Mouse (Mus musculus): ENCODE measurements around the gene Dnah9.

Gene Dnah9

DNA sequence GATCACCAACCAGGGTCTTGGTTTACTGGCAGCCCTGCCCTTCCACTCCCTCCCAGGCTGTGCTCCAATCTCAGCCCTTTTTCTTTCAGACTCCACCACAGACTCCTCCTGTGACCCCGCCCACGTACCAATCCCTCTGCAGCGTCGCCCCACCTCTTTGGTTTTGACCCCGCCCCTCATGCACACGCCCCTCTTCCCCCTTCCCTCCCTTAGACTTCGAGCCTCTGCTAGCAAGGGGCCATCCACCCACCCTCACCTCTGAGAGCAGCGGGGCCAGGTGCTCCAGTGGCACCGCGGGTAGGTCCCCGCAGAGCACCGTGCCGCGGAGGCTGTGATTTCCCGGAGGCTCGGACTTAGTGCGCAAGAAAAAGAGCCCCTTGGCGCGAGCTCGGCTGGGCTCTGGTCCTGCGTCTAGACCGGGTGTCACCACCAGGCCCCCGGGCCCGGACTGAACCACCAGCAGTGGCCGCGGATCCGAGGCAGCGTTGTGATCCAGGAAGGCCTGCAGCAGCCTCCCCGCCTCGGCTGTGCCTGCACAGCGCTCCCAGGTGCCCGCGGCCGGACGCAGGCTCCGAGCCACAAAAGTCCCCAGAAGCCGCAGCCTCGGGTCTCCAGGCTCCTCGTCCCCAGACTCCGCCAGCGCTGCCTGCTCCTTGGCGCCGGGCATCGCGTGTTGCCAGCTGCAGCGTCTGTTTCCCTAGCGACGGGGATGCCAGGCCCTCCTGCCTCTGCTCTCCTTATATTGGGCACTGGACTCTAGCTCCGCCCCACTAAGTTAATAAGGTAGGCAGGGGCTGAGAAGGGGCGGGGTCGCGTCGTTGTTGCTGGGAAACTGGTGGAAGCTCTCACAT, at the start of gene Dnah9:
Dnah9 (minus strand) TSS at position 751 of the 851 bp plus-strand sequence.
- peak; percentile 87 for DNase-seq (ENCODE audit: low read depth, low spot score)

DNA sequence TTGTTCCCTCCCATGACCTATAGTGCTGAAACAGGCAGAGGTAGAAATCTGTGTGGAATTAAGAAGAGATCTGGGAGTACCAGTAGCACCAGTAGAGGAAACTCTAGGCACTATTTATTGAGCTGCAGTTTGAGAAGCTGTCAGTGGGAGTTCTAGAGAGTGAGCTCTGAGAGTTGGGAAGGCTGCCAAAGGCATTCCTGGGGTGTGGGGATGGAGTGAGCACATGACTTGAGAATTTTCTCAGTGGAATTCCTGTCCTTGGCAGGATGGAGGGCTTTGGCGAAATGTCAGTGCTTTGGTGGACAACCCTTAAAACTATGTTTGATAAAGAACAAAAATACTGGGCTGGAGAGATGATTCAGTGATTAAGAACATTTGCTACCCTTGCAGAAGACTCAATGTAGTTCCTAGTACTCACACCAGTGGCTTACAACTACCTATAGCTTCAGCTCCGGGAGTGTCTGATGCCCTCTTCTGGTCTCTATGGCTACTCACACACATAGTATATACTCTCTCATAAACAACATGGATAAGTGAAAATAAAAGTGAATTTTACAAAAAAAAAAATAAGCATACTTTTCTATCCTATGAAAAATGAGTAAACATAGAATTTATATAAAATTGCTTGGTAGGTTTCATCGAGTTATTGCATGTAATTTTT, 20.4 kb upstream of the Dnah9 start:
- no peak for DNase-seq (ENCODE audit: low read depth, low spot score)

DNA sequence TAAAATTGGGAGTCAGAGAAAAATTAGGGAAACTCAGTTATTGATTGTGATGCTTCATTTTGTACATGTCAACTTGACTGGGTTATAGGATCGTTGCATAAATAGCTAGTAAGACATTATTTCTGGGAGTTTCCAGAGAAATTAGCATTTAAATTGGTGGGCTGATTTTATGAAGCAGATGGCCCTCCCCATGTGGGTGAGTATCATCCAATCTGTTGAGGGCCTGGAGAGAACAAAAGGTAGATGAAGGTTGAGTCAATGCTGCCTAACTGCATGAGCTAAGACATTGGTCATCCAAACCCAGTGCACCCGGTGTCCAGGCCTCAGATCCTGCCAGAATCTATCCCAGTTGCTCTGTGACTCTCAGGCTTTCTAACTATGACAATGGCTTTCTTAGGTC, 19.8 kb upstream of the Dnah9 start:
- DNase-seq (ENCODE audit: low read depth, low spot score), result no peak

DNA sequence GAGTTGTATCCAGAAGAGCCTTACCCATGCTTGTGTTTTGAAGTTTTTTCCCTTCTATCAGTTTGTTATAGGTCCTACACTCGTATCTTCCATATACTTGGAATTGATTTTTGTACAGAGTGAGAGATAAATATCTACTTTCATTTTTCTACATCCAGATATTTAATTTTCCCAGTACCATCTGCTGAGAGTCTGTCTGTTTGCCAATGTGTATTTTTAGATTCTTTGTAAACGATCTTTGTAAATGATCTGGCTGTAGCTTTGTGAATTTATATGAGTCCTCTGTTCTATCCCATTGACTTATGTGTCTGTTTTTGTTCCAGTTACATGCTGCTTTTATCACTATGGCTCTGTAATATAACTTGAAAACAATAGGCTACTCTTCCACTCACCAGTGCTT, 9.4 kb upstream of the Dnah9 start:
- no peak for DNase-seq (ENCODE audit: low read depth, low spot score)

DNA sequence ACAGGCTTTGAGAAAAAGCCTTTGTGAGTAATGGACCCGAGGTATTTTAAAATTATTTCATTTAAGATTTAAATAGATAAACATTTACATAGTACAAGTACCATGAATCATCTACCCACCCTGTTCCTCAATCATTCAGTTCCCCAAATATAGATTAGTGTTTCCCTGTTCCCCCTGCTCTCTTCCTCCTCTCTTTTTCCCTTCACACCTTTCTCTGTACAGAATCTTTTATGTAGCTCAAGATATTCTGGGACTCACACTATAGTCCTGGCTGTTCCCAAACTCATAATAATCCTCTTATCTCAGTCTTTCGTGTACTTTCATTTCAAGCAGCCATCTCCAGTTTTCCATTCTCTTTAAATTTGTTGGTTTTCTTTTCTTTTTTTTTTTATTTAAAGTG, 4.3 kb downstream of the Dnah9 start:
- DNase-seq (ENCODE audit: low read depth, low spot score), result no peak

DNA sequence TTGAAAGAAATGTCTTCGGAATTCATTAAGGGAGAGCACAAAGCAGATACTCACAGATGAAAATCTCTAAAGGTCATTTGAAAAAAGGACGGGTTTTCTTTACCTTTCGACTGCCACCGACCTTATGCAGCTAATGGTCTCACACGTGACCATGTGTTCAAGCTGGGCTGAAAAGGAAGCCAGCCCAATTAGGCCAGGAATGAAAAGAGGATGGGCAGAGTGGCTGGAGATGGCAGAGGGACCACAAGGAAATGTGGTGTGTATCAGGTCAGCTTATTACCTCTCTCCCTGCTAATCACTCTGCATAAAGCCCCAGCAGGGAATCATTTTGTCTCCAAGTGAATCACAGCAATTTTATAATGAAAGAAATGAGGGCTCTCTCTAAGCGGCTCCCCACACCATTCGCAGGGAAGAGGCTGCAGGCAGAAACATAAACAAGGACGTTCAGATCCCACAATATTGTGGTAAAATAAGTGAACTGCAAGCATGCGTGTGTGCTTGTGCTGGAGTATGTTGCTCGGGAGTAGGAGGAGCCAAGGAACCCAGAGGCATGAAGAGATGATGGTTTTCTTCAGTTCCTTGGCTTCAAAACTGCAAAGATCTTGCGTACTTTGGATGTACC, 27.6 kb downstream of the Dnah9 start:
- no peak for DNase-seq (ENCODE audit: low read depth, low spot score)

DNA sequence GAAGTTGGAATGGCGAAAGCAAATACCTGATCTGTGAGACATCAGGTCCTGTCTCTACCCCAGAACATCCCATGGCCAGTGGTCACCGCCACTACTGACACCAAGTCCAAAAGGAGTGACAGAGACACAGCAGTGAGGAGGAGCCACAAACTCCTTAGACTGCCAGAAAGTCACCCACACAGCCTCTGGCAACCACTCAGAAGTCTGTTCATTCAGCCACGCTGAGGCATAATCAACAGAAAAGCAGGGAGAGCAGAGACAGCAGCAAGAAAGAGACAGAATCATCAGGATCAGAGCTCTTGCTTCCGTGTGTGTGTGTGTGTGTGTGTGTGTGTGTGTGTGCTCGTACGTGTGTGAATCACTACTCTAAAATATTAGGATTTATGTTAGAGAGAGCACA, 33.5 kb downstream of the Dnah9 start:
- no peak for DNase-seq (ENCODE audit: low read depth, low spot score)

DNA sequence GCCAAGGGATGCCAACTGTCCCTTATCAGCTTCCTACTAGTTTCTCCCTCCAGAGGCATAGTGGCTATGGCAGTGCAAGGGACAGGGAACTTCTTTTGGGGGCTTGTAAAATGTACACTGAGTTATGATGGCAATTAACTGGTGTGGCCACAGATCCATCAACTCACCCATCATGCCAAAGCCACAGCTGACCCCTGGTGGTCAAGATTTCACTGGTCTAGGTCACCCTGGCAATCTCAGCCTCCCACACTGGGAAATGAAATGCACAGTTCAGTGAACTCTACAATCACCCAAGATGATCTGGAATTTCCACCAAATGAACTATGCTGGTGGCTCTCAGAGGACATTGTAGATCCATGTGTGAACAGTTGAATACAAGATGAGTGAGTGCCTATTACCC, 42.2 kb downstream of the Dnah9 start:
- no peak for DNase-seq (ENCODE audit: low read depth, low spot score)

DNA sequence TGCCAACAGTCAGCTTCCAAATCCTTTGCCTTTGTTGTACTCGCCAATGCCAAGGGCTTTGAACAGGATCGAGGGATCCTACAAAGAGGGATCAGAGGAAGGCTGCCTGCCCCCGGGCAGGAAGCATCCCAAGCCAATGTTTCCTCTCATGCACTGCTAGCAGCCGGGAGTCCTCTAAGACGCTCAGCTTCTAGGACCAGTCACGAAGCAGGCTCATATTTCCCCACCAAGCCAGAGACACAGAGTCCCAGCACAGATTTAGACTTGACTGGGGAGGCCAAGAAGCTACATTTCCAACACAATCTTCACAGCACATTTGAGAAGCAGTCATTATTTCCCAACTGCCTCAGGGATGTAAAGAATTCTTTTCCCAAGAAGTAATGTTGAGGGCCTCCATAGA, 43.9 kb downstream of the Dnah9 start:
- no peak for DNase-seq (ENCODE audit: low read depth, low spot score)

DNA sequence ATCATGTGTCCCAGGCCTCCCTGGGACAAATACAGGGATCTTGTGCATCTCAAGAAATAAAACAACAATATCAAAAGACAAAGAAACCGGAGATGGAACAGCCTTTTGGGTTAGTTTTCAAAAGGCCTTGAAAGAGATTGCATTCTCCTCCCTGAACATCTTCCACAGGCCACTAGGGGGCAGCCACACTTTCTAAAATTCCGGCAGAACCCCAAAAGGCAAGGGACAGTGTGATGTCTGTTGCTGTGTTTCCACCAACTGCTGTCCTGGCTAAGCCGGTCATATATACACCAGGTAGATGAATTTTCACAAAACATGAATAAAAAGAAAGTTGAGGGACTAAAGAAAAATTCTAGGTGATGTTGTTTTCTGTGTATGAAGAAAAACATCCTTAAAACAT, 46.3 kb downstream of the Dnah9 start:
- peak; percentile 5 for DNase-seq (ENCODE audit: low read depth, low spot score)

DNA sequence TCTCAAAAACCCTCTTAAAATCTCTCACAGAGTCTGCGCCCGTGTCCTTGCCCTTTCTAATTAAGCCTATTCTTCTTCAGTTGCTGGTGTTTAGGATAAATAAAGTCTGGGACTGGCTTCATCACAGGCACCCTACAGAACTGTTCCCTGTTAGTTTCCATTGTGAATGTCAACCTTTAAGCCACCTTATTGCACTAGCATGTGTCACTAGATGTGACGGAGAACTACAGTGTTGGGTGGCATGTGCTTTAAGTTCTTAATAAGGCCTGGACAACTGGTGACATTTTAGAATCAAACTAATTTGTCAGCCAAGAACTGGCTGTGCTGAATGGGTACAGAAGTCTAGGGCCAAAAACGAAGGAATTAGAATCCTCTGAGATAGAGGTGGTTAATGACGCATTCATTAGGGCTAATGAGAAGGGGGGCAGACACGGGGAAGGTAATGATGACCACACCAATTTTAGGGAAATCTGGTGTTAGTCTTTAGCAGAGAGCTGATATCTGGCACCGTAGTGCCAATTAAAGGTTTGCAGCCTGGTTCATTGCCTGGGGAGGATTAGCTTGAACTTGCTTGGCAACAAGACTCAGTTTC, 84.6 kb downstream of the Dnah9 start:
- DNase-seq (ENCODE audit: low read depth, low spot score), result no peak

DNA sequence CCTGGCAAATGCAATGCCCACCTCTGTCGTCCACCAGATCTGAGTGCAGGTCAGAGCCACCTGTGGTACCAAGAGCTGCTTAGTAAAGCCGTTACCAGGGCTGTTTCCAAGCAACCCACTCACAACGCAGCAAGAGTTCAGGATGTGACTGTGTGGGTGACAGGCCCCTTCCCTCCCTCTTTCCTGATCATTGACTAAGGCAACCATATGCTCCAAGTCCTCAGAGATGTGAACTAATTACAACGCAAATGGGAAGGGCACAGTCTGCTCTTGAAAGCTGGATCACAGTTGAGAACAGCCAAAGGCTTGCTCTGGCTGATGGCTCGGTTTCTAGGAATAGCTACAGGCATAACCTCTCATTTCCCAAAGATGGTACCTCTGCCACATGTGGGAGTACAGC, 95.4 kb downstream of the Dnah9 start:
- DNase-seq (ENCODE audit: low read depth, low spot score), result no peak

DNA sequence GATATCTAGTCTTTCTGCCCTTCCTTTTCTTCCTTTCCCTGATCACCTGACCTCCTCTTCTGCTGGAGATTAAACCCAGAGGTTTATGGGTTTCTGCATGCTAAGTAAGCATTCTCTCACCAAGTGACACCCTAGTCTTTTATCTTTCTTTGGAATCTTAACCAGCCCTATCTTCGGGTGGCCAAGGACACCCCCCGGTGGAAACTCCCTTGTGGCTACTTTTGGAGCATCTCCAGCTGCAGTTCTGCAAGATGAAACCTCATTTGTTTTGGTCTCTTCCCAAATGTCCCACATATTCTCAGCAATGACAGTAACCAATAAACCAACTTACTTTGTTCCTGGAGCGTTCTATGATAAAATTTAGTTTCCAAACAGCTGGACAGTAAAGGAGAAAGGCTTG, 109.4 kb downstream of the Dnah9 start:
- no peak for DNase-seq (ENCODE audit: low read depth, low spot score)

DNA sequence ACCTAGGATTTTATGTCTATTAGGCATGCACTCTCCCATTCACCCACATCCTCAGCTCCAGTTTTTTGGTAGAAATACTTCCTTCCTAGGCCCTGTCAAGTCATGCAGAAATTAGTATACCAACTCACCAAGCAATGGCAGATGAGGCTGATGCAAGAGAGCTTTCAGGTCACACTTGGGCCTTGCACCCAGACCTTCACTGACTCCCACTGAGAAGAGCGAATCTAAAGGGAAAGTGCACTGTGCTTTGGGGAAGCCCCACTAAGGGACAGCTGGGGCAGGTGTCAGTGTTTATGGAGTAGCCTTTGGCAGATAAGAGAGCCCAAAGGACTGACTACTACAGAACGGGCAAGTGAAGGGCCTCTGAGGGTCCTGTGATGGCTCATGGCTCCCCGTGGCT, 117.1 kb downstream of the Dnah9 start:
- no peak for DNase-seq (ENCODE audit: low read depth, low spot score)

DNA sequence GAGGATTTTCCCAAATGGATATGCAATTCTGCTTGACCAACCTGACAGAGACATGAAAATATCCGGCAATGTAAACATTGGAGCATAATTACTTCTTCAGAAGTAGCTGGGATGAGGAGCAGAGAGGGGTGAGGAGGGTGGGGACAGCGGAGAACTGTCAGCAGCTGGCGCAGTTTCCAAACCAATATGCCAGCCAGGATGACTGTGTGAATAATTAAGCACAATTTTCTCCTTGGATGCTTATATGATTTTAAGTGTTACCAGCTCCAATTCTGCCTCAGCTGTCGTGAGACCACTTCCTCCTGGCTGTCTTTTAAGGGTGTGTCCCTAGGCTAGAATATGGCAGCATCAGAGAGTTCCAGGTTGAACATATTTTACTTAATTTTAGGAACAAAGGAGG, 119.2 kb downstream of the Dnah9 start:
- no peak for DNase-seq (ENCODE audit: low read depth, low spot score)

DNA sequence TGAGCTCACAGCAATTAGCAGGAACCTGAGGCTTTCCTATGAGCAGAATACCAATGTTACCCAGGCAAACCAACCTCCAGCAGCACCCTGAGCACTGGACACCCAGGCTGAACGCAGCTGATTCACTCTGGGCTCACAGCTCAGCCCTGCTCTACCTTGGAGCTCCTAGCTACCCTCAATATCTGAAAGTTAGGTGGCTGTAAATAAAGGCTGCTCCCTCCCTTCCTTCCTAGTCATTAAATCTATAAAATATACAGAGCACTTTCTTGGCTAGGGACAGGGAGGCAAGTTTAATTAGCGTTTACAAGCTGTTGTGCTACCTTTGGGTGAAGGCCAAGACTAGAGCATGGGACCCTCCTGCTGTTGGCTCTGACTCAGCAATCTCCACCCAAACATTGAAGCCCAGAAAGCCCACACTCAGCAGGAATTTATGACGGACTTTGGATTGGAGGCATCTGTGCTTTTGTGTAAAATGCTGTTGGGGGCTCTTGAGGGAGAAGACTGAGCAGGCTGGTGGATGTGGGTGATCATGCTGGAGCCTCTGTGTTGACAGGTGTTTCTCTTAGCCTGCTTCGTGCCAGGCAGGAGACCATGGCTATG, 121.7 kb downstream of the Dnah9 start:
- no peak for DNase-seq (ENCODE audit: low read depth, low spot score)

DNA sequence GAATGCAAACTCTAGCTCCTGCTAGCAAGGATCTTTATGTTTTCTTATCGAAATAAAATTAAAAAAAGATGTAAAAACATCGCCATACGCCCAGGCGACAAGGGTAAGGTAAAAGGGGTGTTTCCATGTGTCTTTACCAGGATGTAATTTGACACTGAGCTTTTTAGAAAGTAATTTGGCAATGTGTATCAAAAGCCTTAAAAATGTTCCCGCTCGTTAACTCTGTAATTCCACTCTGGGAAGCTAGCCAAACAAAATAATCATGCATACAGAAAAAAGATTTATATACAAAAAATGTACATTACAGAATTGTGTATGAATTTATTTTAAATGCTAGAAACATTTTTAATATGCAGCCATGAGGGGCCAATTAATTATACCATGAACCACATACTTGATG, 124.7 kb downstream of the Dnah9 start:
- DNase-seq (ENCODE audit: low read depth, low spot score), result no peak

DNA sequence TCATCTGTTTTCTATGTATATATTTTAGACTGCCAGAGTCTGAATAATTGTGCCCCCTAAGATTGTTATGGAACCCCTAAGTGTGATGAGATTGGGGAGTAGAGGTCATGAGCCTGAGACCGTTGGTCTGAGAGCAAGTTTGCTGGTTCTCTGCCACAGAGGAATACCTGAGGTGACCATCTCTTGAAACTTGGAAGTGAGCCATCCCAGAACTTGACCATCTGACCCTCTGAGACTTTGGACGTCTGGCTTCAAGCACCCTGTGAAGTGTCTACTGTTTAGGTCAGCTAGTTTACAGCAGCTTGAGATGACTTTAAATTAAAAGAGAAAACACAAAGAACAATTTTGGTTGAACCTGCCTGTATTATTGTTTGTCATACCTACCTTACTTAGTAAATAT, 125.8 kb downstream of the Dnah9 start:
- no peak for DNase-seq (ENCODE audit: low read depth, low spot score)

DNA sequence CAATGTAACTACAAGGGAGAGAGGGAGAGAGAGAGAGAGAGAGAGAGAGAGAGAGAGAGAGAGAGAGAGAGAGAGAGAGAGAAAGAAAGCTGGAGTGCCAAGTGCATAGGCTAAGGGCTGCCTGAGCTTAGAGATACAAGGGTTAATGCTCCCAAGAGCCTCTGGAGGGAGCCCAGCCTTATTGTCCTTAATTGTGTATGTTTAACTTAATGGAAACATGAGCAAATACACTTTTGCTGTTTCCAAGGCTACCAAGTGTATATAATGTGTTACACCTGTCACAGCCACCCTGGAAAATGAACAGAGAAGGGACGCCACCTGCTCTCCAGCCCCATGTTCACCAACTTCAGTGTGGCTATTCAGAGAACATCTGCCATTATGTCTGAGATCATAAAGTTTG, 142.6 kb downstream of the Dnah9 start:
- DNase-seq (ENCODE audit: low read depth, low spot score), result no peak

DNA sequence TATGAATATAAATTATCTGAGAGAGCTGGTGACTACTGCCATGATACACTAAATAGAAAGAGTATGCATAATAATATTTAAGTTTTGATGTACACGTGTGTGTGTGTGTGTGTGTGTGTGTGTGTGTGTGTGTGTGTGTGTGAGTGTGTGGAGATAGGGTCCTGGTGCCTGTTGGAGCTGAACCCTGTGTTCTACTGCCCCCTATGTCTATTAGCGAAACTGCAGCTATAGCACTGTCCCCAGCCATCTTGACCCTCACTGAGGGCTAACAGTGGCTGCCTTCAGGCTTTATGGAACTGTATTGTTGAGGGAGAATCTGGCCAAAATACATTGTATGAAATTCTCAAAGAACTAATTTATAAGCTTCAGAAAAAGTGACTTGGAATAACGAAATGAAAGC, 192.5 kb downstream of the Dnah9 start:
- no peak for DNase-seq (ENCODE audit: low read depth, low spot score)

DNA sequence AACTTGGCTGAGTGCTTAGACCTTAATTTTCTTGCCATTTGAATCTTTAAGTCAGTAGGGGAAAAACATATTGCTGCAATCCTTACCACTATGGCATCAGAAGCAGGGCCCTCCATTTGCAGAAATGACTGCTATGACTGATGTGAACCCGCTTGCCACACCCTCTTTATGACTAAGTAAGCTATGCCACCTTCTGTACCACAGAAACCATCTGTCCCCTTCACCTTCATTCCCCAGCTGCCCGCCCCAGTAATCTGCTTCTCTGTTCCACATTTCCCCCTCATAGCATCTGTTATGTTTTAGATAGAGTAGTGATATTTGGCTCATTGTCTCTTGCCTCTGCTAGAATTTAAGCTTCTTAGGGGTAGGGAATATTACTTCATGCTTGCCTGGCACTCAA, 237.6 kb downstream of the Dnah9 start:
- no peak for DNase-seq (ENCODE audit: low read depth, low spot score)

DNA sequence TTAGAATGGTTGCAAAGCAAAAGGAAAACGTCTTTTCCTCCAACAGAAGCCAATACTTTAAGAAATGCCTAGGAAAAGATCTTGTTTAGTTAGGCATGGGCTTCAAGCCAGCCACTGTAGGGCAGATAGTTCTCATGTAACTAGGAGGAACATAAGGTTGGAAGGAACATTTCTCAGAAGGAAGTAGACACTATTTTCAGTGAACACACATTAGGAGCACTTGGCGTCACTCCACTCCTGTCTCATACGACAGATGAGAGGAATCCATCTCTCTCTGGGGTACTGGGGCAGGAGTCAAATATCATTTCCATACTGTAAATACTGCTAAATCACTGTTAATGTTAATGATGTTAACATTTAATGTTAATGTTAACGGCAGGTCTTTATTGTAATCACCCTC, 238.0 kb downstream of the Dnah9 start:
- DNase-seq (ENCODE audit: low read depth, low spot score), result no peak

Measured in WW6 (cell line).